8 mouse cellular contexts compared by ENCODE assay signal in genomic region chr1:36445508-36445907, GRCm38 (mm10). TPM values are rescaled to one million over a fixed set of nuclear protein-coding genes. Genes with fewer than 3 reads are reported as not detected.
A peak's percentile ranks its signal among the peaks of the same experiment; 100 is the strongest.
DNase-seq lines count a peak whose midpoint lies in the region; ATAC-seq and TF ChIP-seq lines count a peak whose summit lies in the region.

No protein-coding gene starts in this region.

- H3K9ac ChIP-seq in kidney, embryonic 15.5 days = no peak overlapping the region
- H3K9ac ChIP-seq in embryonic facial prominence, embryonic 11.5 days (replicated peaks; ENCODE audit: low read length) = no peak overlapping the region
- peak overlapping the region; percentile 38; the same call in 1 of the 2 replicates for H3K9ac ChIP-seq in hindbrain, embryonic 16.5 days (ENCODE audit: low read depth, low read length)
- H3K9ac ChIP-seq in midbrain, postnatal 0 days (replicated peaks; ENCODE audit: low read length, poor library complexity, severe bottlenecking) = no peak overlapping the region

- peak overlapping the region; percentile 75 for H3K4me3 ChIP-seq in kidney, embryonic 15.5 days (replicated peaks)
- H3K4me3 ChIP-seq in embryonic facial prominence, embryonic 11.5 days (ENCODE audit: low read depth, low read length) = no peak overlapping the region; the same call in 1 of the 2 replicates
- peak overlapping the region; percentile 77 for H3K4me3 ChIP-seq in hindbrain, embryonic 16.5 days (ENCODE audit: low read length)
- peak overlapping the region; percentile 83 for H3K4me3 ChIP-seq in midbrain, postnatal 0 days (ENCODE audit: low read depth, low read length)

- H3K36me3 ChIP-seq in kidney, embryonic 15.5 days = peaks cover 25% of the 10 kb centered on the region
- no peaks in the 10 kb centered on the region for H3K36me3 ChIP-seq in embryonic facial prominence, embryonic 11.5 days (replicated peaks; ENCODE audit: control insufficient read depth, insufficient read depth, low read depth, low read length)
- no peaks in the 10 kb centered on the region for H3K36me3 ChIP-seq in hindbrain, embryonic 16.5 days (ENCODE audit: control insufficient read depth, insufficient read depth, low read length)
- H3K36me3 ChIP-seq in midbrain, postnatal 0 days (ENCODE audit: insufficient read depth, low read length) = peaks cover 3% of the 10 kb centered on the region; the same call in 1 of the 2 replicates

- no peak for DNase-seq in kidney, adult 9 months
- no peak for DNase-seq in embryonic facial prominence, embryonic 11.5 days (ENCODE audit: low spot score)
- DNase-seq in midbrain, postnatal 0 days (ENCODE audit: low spot score) = no peak
- DNase-seq in gastrocnemius, postnatal 10 days = no peak
- DNase-seq in cerebellum, postnatal 10 days = no peak
- DNase-seq in gastrocnemius, adult 18-20 months (ENCODE audit: low spot score) = no peak

- peaks cover 11% of the 10 kb centered on the region for H3K4me1 ChIP-seq in kidney, embryonic 15.5 days
- H3K4me1 ChIP-seq in embryonic facial prominence, embryonic 11.5 days (ENCODE audit: control insufficient read depth, insufficient read depth, low read length) = no peaks in the 10 kb centered on the region
- peaks cover 7% of the 10 kb centered on the region for H3K4me1 ChIP-seq in hindbrain, embryonic 16.5 days (ENCODE audit: control insufficient read depth, insufficient read depth, low read depth, low read length)
- H3K4me1 ChIP-seq in midbrain, postnatal 0 days (ENCODE audit: insufficient read depth, low read length) = no peaks in the 10 kb centered on the region

- ATAC-seq in kidney, embryonic 15.5 days (replicated peaks; ENCODE audit: low FRiP score) = 0 out of 2 replicates have a peak, but pooled peaks have one; percentile 18
- peak; percentile 25; the same call in 1 of the 2 replicates for ATAC-seq in embryonic facial prominence, embryonic 11.5 days (replicated peaks; ENCODE audit: insufficient number of reproducible peaks, low FRiP score, low TSS enrichment, low read depth)
- peak; percentile 11; the same call in 1 of the 2 replicates for ATAC-seq in hindbrain, embryonic 16.5 days
- peak; percentile 17; the same call in 1 of the 2 replicates for ATAC-seq in midbrain, postnatal 0 days (ENCODE audit: low FRiP score)

- H3K27ac ChIP-seq in kidney, embryonic 15.5 days = peak overlapping the region; percentile 63
- no peak overlapping the region for H3K27ac ChIP-seq in embryonic facial prominence, embryonic 11.5 days (replicated peaks; ENCODE audit: low read depth, low read length)
- H3K27ac ChIP-seq in hindbrain, embryonic 16.5 days (ENCODE audit: low read depth, low read length) = peak overlapping the region; percentile 33; the same call in 1 of the 2 replicates
- H3K27ac ChIP-seq in midbrain, postnatal 0 days (ENCODE audit: low read depth, low read length) = peak overlapping the region; percentile 26; the same call in 1 of the 2 replicates

- no peaks in the 10 kb centered on the region for H3K27me3 ChIP-seq in kidney, embryonic 15.5 days
- H3K27me3 ChIP-seq in embryonic facial prominence, embryonic 11.5 days (ENCODE audit: control insufficient read depth, insufficient read depth, low read length) = no peaks in the 10 kb centered on the region
- no peaks in the 10 kb centered on the region for H3K27me3 ChIP-seq in hindbrain, embryonic 16.5 days (replicated peaks; ENCODE audit: control insufficient read depth, insufficient read depth, low read length)
- no peaks in the 10 kb centered on the region for H3K27me3 ChIP-seq in midbrain, postnatal 0 days (ENCODE audit: insufficient read depth, low read length)

- TF ChIP-seq CTCF in midbrain, postnatal 0 days (IDR thresholded peaks at IDR 0.05) = no peak

- peak overlapping the region; percentile 73 for H3K4me2 ChIP-seq in kidney, embryonic 15.5 days
- H3K4me2 ChIP-seq in embryonic facial prominence, embryonic 11.5 days (ENCODE audit: low read depth, low read length) = no peak overlapping the region
- H3K4me2 ChIP-seq in hindbrain, embryonic 16.5 days (ENCODE audit: low read length) = peak overlapping the region; percentile 49
- H3K4me2 ChIP-seq in midbrain, postnatal 0 days (ENCODE audit: low read depth, low read length, poor library complexity, severe bottlenecking) = peak overlapping the region; percentile 21; the same call in 1 of the 2 replicates

- no peaks in the 10 kb centered on the region for H3K9me3 ChIP-seq in kidney, embryonic 15.5 days (replicated peaks)
- no peaks in the 10 kb centered on the region for H3K9me3 ChIP-seq in embryonic facial prominence, embryonic 11.5 days (replicated peaks; ENCODE audit: control insufficient read depth, low read length)
- no peaks in the 10 kb centered on the region for H3K9me3 ChIP-seq in hindbrain, embryonic 16.5 days (ENCODE audit: control insufficient read depth, low read length)
- H3K9me3 ChIP-seq in midbrain, postnatal 0 days (ENCODE audit: low read length) = no peaks in the 10 kb centered on the region

- WGBS in kidney, embryonic 15.5 days = 31% methylated on average over 8 of the region's 8 CpGs
- 42% methylated on average over 8 of the region's 8 CpGs for WGBS in embryonic facial prominence, embryonic 11.5 days
- 43% methylated on average over 8 of the region's 8 CpGs for WGBS in hindbrain, embryonic 16.5 days
- WGBS in midbrain, postnatal 0 days = 40% methylated on average over 8 of the region's 8 CpGs

RNA-seq across cellular contexts. Expression of gene Lman2l, which starts 0.4 kb away (rescaled TPM):
- polyA plus RNA-seq in kidney, embryonic 15.5 days (2015; fragmentation: Nextera tagmentation; extraction: Ambion mirVana) = 55.7 and 57.7 TPM in 2 replicates
- 31.7 and 35.0 TPM in 2 replicates for polyA plus RNA-seq in embryonic facial prominence, embryonic 11.5 days (2014; fragmentation: Nextera tagmentation; extraction: Ambion mirVana)
- polyA plus RNA-seq in hindbrain, embryonic 16.5 days (2015; fragmentation: Nextera tagmentation; extraction: Ambion mirVana) = 62.9 and 67.6 TPM in 2 replicates
- 25.9 and 26.4 TPM in 2 replicates for total RNA-seq in midbrain, postnatal 0 days (2014; rRNA removed)
- 40.0 and 40.7 TPM in 2 replicates for polyA plus RNA-seq in midbrain, postnatal 0 days (2015; fragmentation: Nextera tagmentation; extraction: Ambion mirVana)
- 10 to 100 TPM; 17.7 to 20.3 TPM for total RNA-seq in gastrocnemius, postnatal 10 days (2021)
- total RNA-seq in gastrocnemius, adult 18-20 months (2021) = 10 to 100 TPM; 21.0 to 22.2 TPM

RNA-seq across cellular contexts. Expression of gene Cnnm4, which starts 25.9 kb away (rescaled TPM):
- 12.3 and 12.4 TPM in 2 replicates for polyA plus RNA-seq in kidney, embryonic 15.5 days (2015; fragmentation: Nextera tagmentation; extraction: Ambion mirVana)
- 12.0 and 12.8 TPM in 2 replicates for polyA plus RNA-seq in embryonic facial prominence, embryonic 11.5 days (2014; fragmentation: Nextera tagmentation; extraction: Ambion mirVana)
- polyA plus RNA-seq in hindbrain, embryonic 16.5 days (2015; fragmentation: Nextera tagmentation; extraction: Ambion mirVana) = 11.4 and 12.8 TPM in 2 replicates
- total RNA-seq in midbrain, postnatal 0 days (2014; rRNA removed) = 15.6 and 16.8 TPM in 2 replicates
- polyA plus RNA-seq in midbrain, postnatal 0 days (2015; fragmentation: Nextera tagmentation; extraction: Ambion mirVana) = 10.6 and 11.0 TPM in 2 replicates
- total RNA-seq in gastrocnemius, postnatal 10 days (2021) = 1 to 10 TPM; 4.3 to 5.7 TPM
- 1 to 10 TPM; 7.6 to 8.2 TPM for total RNA-seq in gastrocnemius, adult 18-20 months (2021)
